Mouse (Mus musculus): ENCODE data around the gene Mrps18a. TPM values are rescaled to one million over a fixed set of nuclear protein-coding genes. Genes with fewer than 3 reads are reported as not detected.
A peak's percentile ranks its signal among the peaks of the same experiment; 100 is the strongest.

Mrps18a gene
- total and polyA plus RNA-seq, 3 experiments, result 99.4 to 140 (median 128) TPM

DNA sequence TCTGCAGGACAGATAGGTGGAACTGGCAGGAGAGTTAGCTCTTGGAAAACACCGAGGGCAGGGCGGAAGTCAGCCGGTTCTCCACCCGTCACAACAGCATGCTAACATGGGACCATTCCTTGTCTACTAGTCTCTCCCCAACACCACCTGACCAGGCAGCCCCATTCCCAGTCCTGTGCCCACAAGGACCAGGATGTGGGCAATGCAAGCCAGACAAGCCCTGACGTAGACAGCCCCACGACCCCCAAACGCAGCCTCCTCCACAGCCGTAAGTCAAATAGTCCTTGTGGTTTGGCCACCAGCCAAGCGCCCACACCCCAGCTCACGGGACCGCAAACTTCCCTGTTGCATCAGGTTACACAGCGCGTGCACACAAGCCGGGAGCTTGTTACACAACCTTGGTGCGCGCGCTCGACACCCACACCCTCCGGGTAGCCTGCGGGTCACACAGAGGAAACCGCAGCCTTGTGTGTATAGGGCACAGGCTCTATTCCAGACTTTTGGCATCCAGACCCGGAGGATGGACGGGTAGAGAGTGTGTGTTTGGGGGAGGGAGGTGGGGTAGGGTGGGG lies 37.0 kb upstream of the Mrps18a start:
- H3K9ac ChIP-seq (ENCODE audit: low read depth, low read length), result no peak overlapping the region
- no peaks in the 10 kb centered on the region for H3K27me3 ChIP-seq (ENCODE audit: control insufficient read depth, insufficient read depth, low read length)
- peak; percentile 73 to 82 for DNase-seq
- no peaks in the 10 kb centered on the region for H3K79me2 ChIP-seq (replicated peaks; ENCODE audit: control insufficient read depth, insufficient read depth, low read length)
- H3K27ac ChIP-seq, result no peak overlapping the region; the same call in 1 of the 2 replicates
- H3K4me3 ChIP-seq, result peak overlapping the region; percentile 24
- intact Hi-C loops (cut with DNase I), result no loop called here
- TF ChIP-seq CTCF (IDR thresholded peaks at IDR 0.05) (no peak), POLR2A (IDR thresholded peaks at IDR 0.05; ENCODE audit: insufficient read depth, low read depth, low read length) (no peak), EP300 (IDR thresholded peaks at IDR 0.05; ENCODE audit: insufficient read depth, low read depth, low read length) (0 out of 2 replicates have a peak, but pooled peaks have one; percentile 31)
- no peaks in the 10 kb centered on the region for H3K4me1 ChIP-seq (ENCODE audit: control insufficient read depth, insufficient read depth, low read length)
- WGBS, result 18% methylated on average over 23 of the region's 23 CpGs
- no peaks in the 10 kb centered on the region for H3K36me3 ChIP-seq (ENCODE audit: control insufficient read depth, insufficient read depth, low read length)

DNA sequence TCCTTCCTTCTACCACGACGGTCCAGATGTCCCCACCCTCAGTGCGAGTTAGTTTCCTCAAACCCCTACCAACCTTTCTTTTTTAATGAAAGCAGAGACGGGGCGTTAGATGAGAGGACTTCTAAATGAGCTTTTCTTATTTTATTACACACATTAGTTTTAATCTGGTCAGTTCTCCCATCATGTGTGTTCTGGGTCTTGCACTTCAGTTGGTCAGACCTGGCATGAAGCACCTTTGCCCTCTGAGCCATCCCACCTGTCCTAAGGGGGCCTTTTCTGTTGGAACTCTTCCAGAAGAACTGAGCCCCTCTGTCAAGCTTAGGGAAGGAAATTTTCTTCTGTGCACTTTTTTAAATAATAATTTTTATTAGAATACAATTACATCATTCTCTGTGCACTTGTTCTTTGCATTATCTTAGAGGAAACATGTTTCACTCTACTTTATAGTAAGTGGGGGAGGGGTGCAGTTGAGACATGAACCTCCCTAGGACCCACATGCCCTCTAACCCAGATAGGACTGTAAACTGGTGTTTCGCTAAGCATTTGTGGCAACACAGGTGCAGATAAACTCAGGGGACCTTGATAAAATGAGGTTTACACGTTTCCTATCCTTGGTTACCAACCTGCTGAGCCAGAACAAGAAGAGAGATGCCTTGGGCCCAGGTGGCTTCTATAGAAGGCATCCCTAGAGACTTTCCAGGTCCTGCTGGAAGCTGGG lies 36.2 kb upstream of the Mrps18a start:
- DNase-seq, result no peak
- WGBS, result 50% methylated on average over 7 of the region's 7 CpGs
- no peaks in the 10 kb centered on the region for H3K79me2 ChIP-seq (replicated peaks; ENCODE audit: control insufficient read depth, insufficient read depth, low read length)

DNA sequence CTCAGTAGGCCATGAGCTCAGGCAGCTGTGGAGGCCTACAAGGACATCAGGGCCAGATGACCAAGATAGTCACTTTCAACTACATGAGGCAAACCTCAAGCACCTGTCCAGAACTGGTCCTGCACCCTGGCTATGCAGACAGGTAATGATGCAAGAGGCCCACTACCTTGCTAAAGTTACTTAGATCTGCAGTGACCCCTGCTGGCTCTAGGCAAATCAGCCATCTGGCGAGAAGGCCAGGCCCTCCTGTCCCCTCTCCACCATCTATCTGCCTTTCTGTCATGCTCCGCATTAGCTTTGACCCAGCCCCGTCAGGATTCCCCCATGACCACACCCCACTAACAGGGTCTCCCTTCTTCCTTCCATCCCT lies 35.7 kb upstream of the Mrps18a start:
- H3K27me3 ChIP-seq (ENCODE audit: control insufficient read depth, insufficient read depth, low read length), result no peaks in the 10 kb centered on the region
- DNase-seq, result peak in 1 of 2 experiments; percentile 28
- H3K4me3 ChIP-seq, result no peak overlapping the region
- no peak overlapping the region for H3K9ac ChIP-seq (ENCODE audit: low read depth, low read length)
- intact Hi-C loops (cut with DNase I), result no loop called here
- TF ChIP-seq POLR2A (IDR thresholded peaks at IDR 0.05; ENCODE audit: insufficient read depth, low read depth, low read length) (no peak), CTCF (IDR thresholded peaks at IDR 0.05) (peak; percentile 52), EP300 (IDR thresholded peaks at IDR 0.05; ENCODE audit: insufficient read depth, low read depth, low read length) (no peak)
- no peaks in the 10 kb centered on the region for H3K79me2 ChIP-seq (replicated peaks; ENCODE audit: control insufficient read depth, insufficient read depth, low read length)
- H3K36me3 ChIP-seq (ENCODE audit: control insufficient read depth, insufficient read depth, low read length), result no peaks in the 10 kb centered on the region
- WGBS, result 70% methylated on average over 3 of the region's 3 CpGs
- no peaks in the 10 kb centered on the region for H3K4me1 ChIP-seq (ENCODE audit: control insufficient read depth, insufficient read depth, low read length)
- no peak overlapping the region for H3K27ac ChIP-seq

More for the DNA sequence above, 36.2 kb upstream of the Mrps18a start:
- H3K4me3 ChIP-seq, result no peak overlapping the region
- no peak overlapping the region for H3K9ac ChIP-seq (ENCODE audit: low read depth, low read length)
- TF ChIP-seq CTCF (IDR thresholded peaks at IDR 0.05) (no peak), EP300 (IDR thresholded peaks at IDR 0.05; ENCODE audit: insufficient read depth, low read depth, low read length) (no peak), POLR2A (IDR thresholded peaks at IDR 0.05; ENCODE audit: insufficient read depth, low read depth, low read length) (no peak)
- intact Hi-C loops (cut with DNase I), result no loop called here
- H3K36me3 ChIP-seq (ENCODE audit: control insufficient read depth, insufficient read depth, low read length), result no peaks in the 10 kb centered on the region
- no peaks in the 10 kb centered on the region for H3K4me1 ChIP-seq (ENCODE audit: control insufficient read depth, insufficient read depth, low read length)
- H3K27me3 ChIP-seq (ENCODE audit: control insufficient read depth, insufficient read depth, low read length), result no peaks in the 10 kb centered on the region
- H3K27ac ChIP-seq, result no peak overlapping the region; the same call in 1 of the 2 replicates

DNA sequence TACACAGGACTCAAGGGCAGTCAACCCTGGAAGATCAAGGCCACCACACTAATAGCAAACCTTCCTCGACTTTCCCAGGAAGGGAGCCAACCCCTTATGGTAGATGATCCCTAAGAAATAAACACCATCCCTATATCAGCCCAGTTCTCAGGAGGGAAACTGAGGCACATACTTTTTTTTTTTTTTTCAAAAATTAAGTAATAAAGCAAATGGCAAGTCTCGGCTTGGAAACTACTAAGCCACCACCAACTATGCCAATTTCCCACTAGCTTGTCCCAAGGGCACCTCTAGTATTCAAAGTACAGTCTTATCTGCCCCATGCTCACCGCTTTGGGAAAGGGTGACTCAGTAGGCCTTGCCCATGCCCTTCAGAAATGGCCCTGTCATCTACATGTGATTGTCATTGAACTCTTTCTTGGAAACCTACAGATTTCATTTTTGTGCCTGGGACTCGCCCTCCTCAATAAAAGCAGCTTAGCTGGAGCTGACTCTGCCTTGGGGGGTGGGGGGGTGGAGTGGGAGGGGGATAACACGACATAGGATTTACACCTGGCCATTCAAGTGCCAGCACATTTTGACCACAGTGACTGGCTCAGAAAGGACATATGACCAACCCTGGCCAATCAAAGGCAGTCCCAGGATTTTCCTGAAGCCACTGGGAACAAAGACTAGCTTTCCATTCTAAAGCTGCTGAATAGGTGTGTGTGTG lies 35.1 kb upstream of the Mrps18a start:
- Histone ChIP-seq H3K9ac (ENCODE audit: low read depth, low read length) (no peak overlapping the region), H3K36me3 (ENCODE audit: control insufficient read depth, insufficient read depth, low read length) (no peaks in the 10 kb centered on the region), H3K79me2 (replicated peaks; ENCODE audit: control insufficient read depth, insufficient read depth, low read length) (no peaks in the 10 kb centered on the region), H3K27me3 (ENCODE audit: control insufficient read depth, insufficient read depth, low read length) (no peaks in the 10 kb centered on the region), H3K4me1 (ENCODE audit: control insufficient read depth, insufficient read depth, low read length) (no peaks in the 10 kb centered on the region), H3K4me3 (no peak overlapping the region), H3K27ac (no peak overlapping the region)
- WGBS, result 71% methylated on average over 5 of the region's 5 CpGs
- TF ChIP-seq EP300 (IDR thresholded peaks at IDR 0.05; ENCODE audit: insufficient read depth, low read depth, low read length), result no peak
- no peak for TF ChIP-seq CTCF (IDR thresholded peaks at IDR 0.05)
- no peak for TF ChIP-seq POLR2A (IDR thresholded peaks at IDR 0.05; ENCODE audit: insufficient read depth, low read depth, low read length)
- DNase-seq, result no peak
- intact Hi-C loops (cut with DNase I), result no loop called here

DNA sequence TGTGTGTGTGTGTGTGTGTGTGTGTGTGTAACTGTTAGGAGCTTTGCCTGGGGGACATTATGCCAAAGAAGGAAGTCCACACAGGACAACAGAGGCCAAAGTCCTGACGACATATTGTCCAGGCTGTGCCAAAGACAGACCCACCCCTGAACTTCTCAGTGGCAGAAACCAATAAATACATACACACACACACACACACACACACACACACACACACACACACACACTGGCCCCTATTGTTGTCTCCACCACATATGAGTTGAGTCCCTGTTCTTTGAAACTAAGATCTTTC lies 34.6 kb upstream of the Mrps18a start:
- Histone ChIP-seq H3K36me3 (ENCODE audit: control insufficient read depth, insufficient read depth, low read length) (no peaks in the 10 kb centered on the region), H3K27ac (no peak overlapping the region), H3K9ac (ENCODE audit: low read depth, low read length) (no peak overlapping the region), H3K4me3 (no peak overlapping the region), H3K79me2 (replicated peaks; ENCODE audit: control insufficient read depth, insufficient read depth, low read length) (no peaks in the 10 kb centered on the region), H3K27me3 (ENCODE audit: control insufficient read depth, insufficient read depth, low read length) (no peaks in the 10 kb centered on the region), H3K4me1 (ENCODE audit: control insufficient read depth, insufficient read depth, low read length) (no peaks in the 10 kb centered on the region)
- no peak for DNase-seq
- WGBS, result 29% methylated on average over 1 of the region's 1 CpGs
- TF ChIP-seq CTCF (IDR thresholded peaks at IDR 0.05) (no peak), POLR2A (IDR thresholded peaks at IDR 0.05; ENCODE audit: insufficient read depth, low read depth, low read length) (no peak), EP300 (IDR thresholded peaks at IDR 0.05; ENCODE audit: insufficient read depth, low read depth, low read length) (no peak)
- intact Hi-C loops (cut with DNase I), result no loop called here
